Mouse (Mus musculus): ENCODE data around the gene Rpl36-ps4.

The Rpl36-ps4 gene

GRCm38 (mm10) chr17:87920677-87921076 is at the start of gene Rpl36-ps4:
TSS of gene Rpl36-ps4 (plus strand) at chr17:87920977.
- in situ Hi-C loops (cut with MboI; ENCODE audit: low sequenced_read_pairs) = no loop called here

GRCm38 (mm10) chr17:87871461-87872126 is 49.2 kb upstream of the Rpl36-ps4 start:
- in situ Hi-C loops (cut with MboI; ENCODE audit: low sequenced_read_pairs) = no loop called here

- in situ Hi-C loops (cut with MboI; ENCODE audit: low sequenced_read_pairs) = no loop called here
Observed at GRCm38 (mm10) chr17:87872286-87872685, 48.5 kb upstream of the Rpl36-ps4 start.

GRCm38 (mm10) chr17:87873456-87873855 is 47.3 kb upstream of the Rpl36-ps4 start:
- in situ Hi-C loops (cut with MboI; ENCODE audit: low sequenced_read_pairs) = no loop called here

- in situ Hi-C loops (cut with MboI; ENCODE audit: low sequenced_read_pairs) = no loop called here
Observed at GRCm38 (mm10) chr17:87873943-87874342, 46.8 kb upstream of the Rpl36-ps4 start.

- in situ Hi-C loops (cut with MboI; ENCODE audit: low sequenced_read_pairs) = no loop called here
Observed at GRCm38 (mm10) chr17:87875346-87875920, 45.3 kb upstream of the Rpl36-ps4 start.

GRCm38 (mm10) chr17:87876295-87877000 is 44.3 kb upstream of the Rpl36-ps4 start:
- in situ Hi-C loops (cut with MboI; ENCODE audit: low sequenced_read_pairs) = no loop called here

- in situ Hi-C loops (cut with MboI; ENCODE audit: low sequenced_read_pairs) = no loop called here
Observed at GRCm38 (mm10) chr17:87877207-87878073, 43.3 kb upstream of the Rpl36-ps4 start.

- in situ Hi-C loops (cut with MboI; ENCODE audit: low sequenced_read_pairs) = no loop called here
Observed at GRCm38 (mm10) chr17:87878556-87879483, 42.0 kb upstream of the Rpl36-ps4 start.

- in situ Hi-C loops (cut with MboI; ENCODE audit: low sequenced_read_pairs) = no loop called here
Observed at GRCm38 (mm10) chr17:87879484-87880225, 41.1 kb upstream of the Rpl36-ps4 start.

GRCm38 (mm10) chr17:87882594-87882993 is 38.2 kb upstream of the Rpl36-ps4 start:
- in situ Hi-C loops (cut with MboI; ENCODE audit: low sequenced_read_pairs) = no loop called here

GRCm38 (mm10) chr17:87897175-87897574 is 23.6 kb upstream of the Rpl36-ps4 start:
- in situ Hi-C loops (cut with MboI; ENCODE audit: low sequenced_read_pairs) = no loop called here

- in situ Hi-C loops (cut with MboI; ENCODE audit: low sequenced_read_pairs) = no loop called here
Observed at GRCm38 (mm10) chr17:87900677-87901076, 20.1 kb upstream of the Rpl36-ps4 start.

- in situ Hi-C loops (cut with MboI; ENCODE audit: low sequenced_read_pairs) = no loop called here
Observed at GRCm38 (mm10) chr17:87901163-87901562, 19.6 kb upstream of the Rpl36-ps4 start.

- in situ Hi-C loops (cut with MboI; ENCODE audit: low sequenced_read_pairs) = no loop called here
Observed at GRCm38 (mm10) chr17:87903213-87903612, 17.6 kb upstream of the Rpl36-ps4 start.

GRCm38 (mm10) chr17:87903725-87904124 is 17.1 kb upstream of the Rpl36-ps4 start:
- in situ Hi-C loops (cut with MboI; ENCODE audit: low sequenced_read_pairs) = no loop called here

GRCm38 (mm10) chr17:87915386-87915785 is 5.4 kb upstream of the Rpl36-ps4 start:
- in situ Hi-C loops (cut with MboI; ENCODE audit: low sequenced_read_pairs) = no loop called here

GRCm38 (mm10) chr17:87918121-87918520 is 2.7 kb upstream of the Rpl36-ps4 start:
- in situ Hi-C loops (cut with MboI; ENCODE audit: low sequenced_read_pairs) = no loop called here

- in situ Hi-C loops (cut with MboI; ENCODE audit: low sequenced_read_pairs) = no loop called here
Observed at GRCm38 (mm10) chr17:87934326-87934725, 13.5 kb downstream of the Rpl36-ps4 start.

Measured in CH12F3 (cell line).